Mouse (Mus musculus) forebrain, embryonic 15.5 days (tissue): Measurements from ENCODE around the gene Smg6. TPM values are rescaled to one million over a fixed set of nuclear protein-coding genes. Genes with fewer than 3 reads are reported as not detected.

Experiments
- ATAC-seq: fragments of 200-750 bp; cut with Nextera tagmentation; replicated peaks from 2 replicates; pipeline ENCODE4 v1.8.0; 2017; ENCODE audit warnings: mild to moderate bottlenecking, moderate TSS enrichment, moderate library complexity
- H3K27ac ChIP-seq: fragments of 300-500 bp; sonication (generic); replicated peaks from 2 replicates; pipeline ENCODE4 v1.5.1; 2015; ENCODE audit warnings: mild to moderate bottlenecking, inconsistent platforms
- H3K27me3 ChIP-seq: fragments of 300-500 bp; sonication (generic); 2 replicates; pipeline ENCODE4 v1.6.1; 2015; ENCODE audit warnings: inconsistent platforms
- H3K36me3 ChIP-seq: fragments of 300-500 bp; sonication (generic); 2 replicates; pipeline ENCODE4 v1.6.1; 2015; ENCODE audit warnings: mild to moderate bottlenecking, inconsistent platforms
- H3K4me1 ChIP-seq: fragments of 300-500 bp; sonication (generic); 2 replicates; pipeline ENCODE4 v1.6.1; 2015; ENCODE audit warnings: inconsistent platforms
- H3K4me2 ChIP-seq: fragments of 300-500 bp; sonication (generic); replicated peaks from 2 replicates; pipeline ENCODE4 v1.6.1; 2015; ENCODE audit warnings: mild to moderate bottlenecking, inconsistent platforms
- H3K4me3 ChIP-seq: fragments of 300-500 bp; sonication (generic); 2 replicates; pipeline ENCODE4 v1.5.1; 2015; ENCODE audit warnings: mild to moderate bottlenecking, inconsistent platforms
- H3K9ac ChIP-seq: fragments of 300-500 bp; sonication (generic); replicated peaks from 2 replicates; pipeline ENCODE4 v1.6.1; 2015; ENCODE audit warnings: mild to moderate bottlenecking, inconsistent platforms
- H3K9me3 ChIP-seq: fragments of 300-500 bp; sonication (generic); 2 replicates; pipeline ENCODE4 v1.6.1; 2016; ENCODE audit warnings: inconsistent platforms
- WGBS: fragments of 180-500 bp; shearing (Covaris S2); methylation state at CpG from one replicate; pipeline ENCODE4 v1.1.7; 2015; ENCODE audit warnings: mixed read lengths; 5-methylcytosine and 5-hydroxymethylcytosine counted together
- polyA plus RNA-seq: library from polyadenylated mRNA; unstranded; fragments of >200 nt; fragmentation: Nextera tagmentation; extraction: Ambion mirVana; gene quantifications from 2 replicates; pipeline ENCODE4 v1.2.1, GENCODE M21; 2015

Smg6 gene
- polyA plus RNA-seq, 1 experiment from 2014 or later, result 18.4 TPM

DNA sequence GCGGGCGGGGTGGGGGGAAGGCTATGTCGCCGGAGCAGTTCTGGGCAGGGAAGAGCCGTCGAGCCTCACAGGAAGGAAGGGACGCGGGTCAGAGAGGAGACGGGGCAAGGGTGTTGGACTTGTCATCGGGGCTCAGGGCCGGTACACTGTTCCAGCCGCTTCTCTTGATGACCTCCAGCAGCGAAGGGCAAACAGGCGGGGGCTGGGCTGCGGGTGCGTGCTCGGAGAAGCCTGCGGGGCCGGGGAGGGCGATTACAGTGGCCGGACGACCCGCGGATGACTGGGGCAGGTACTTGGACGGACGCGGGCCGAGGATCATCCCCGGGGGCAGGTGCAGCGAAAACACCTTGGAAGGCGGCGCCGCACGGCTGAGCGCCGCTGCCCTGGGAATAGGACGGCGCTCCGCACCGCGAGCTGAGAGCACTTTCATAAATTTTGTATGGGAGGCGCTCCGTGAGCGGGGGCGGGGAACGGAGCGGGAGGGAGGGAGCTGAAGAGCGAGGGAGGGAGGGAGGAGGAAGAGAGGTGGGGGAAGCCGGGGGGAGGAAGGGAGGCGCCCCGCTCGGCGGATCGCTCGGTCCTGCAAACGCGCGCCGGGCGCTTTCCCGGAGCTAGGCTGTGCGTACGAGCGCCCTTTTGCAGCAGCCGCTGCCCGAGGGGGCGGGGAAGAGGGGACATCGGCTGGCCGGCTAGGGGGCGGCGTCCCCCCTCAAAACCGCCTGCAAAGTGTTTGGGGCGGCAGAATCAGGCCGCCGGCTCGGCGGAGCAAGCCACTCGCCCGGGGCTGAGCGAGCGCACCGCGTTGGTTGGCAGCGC lies 267.8 kb downstream of the Smg6 start, which contains the start of gene Rtn4rl1:
Gene Rtn4rl1, plus strand, starts transcription at position 528 of the 816 bp plus-strand sequence.
- H3K36me3 ChIP-seq, result no peaks in the 10 kb centered on the region
- H3K4me2 ChIP-seq, result peak within 1 kb of the TSS; percentile 59
- no peak for ATAC-seq
- WGBS, result under 1% methylated on average over 74 of the region's 84 CpGs
- H3K27ac ChIP-seq, result no peak within 1 kb of the TSS; the same call in 1 of the 2 replicates
- H3K27me3 ChIP-seq, result peaks cover 54% of the 10 kb centered on the region
- peaks cover 50% of the 10 kb centered on the region for H3K4me1 ChIP-seq
- peak within 1 kb of the TSS; percentile 53 for H3K4me3 ChIP-seq
- H3K9me3 ChIP-seq, result no peaks in the 10 kb centered on the region
- H3K9ac ChIP-seq, result peak within 1 kb of the TSS; percentile 51

DNA sequence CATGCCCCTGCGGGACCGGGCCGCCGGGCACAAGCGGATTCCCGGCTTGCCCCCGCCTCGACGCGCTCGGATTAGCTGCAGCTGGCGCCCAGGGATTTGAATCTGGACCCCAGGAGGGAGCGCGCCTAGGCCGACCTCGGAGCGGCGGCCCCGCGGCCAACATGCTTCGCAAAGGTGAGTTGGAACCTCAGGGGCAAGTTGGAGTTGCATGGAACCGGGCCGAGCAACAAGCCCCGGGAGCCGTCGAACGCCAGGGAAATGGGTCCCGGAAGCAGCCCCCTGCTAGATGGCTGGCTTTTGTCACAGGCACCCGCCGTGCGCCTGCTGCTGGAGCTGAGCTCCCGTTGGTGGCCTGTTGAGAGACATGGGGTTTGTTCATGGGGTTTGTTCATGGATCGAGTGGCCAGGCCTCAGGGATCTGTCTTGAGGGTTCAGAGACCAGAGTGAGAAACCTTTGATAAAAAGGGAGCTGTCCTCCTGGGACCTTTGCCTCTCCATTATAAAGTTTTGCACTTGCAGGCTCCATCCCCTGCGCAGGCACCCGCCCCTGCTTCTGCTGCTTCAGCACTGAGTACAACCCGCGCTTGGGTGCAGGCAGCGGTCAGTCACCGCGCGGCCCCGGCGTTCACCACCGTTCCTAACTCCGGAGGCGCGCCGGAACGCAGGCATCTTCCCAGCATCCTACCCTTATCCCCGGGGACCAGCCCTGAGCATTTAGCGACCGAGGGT lies 268.7 kb downstream of the Smg6 start:
- no peak for ATAC-seq
- WGBS, result under 1% methylated on average over 52 of the region's 52 CpGs
- peak overlapping the region; percentile 53 for H3K4me3 ChIP-seq
- H3K4me1 ChIP-seq, result peaks cover 44% of the 10 kb centered on the region
- peak overlapping the region; percentile 51 for H3K9ac ChIP-seq
- H3K36me3 ChIP-seq, result no peaks in the 10 kb centered on the region
- H3K4me2 ChIP-seq, result peak overlapping the region; percentile 59
- H3K9me3 ChIP-seq, result no peaks in the 10 kb centered on the region
- H3K27ac ChIP-seq, result no peak overlapping the region; the same call in 1 of the 2 replicates
- peaks cover 54% of the 10 kb centered on the region for H3K27me3 ChIP-seq

DNA sequence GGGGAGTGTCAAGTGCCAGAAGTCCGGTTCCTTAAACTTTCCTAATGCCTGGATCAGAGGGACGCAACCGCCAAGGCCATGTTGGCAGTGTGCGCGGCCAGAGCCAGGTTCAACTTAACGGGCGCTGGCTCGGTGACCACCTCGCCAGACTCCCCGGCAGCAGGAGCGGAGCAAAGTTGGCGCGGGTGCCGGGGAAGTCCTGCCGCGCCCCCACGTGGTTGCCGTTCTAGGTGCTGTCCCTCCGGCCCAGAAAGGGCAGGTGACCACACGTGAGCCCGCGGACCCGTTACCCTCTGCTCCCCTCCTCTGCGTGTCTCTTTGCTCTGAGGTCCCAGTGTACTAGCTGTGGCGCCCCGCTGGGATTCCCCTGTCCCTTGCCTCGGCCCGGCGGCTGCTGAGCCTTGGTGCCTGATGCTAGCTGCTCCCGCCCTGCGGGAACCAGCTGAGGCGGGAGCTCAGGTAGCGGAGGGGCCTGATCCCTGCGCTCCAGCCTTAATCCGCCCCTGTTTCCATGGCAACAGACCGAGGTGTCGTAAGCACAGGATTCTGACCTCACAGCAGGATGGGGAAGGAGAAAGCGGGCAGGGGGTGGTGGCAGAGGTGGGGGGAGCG lies 269.3 kb downstream of the Smg6 start:
- no peaks in the 10 kb centered on the region for H3K9me3 ChIP-seq
- peak overlapping the region; percentile 51 for H3K9ac ChIP-seq
- peak overlapping the region; percentile 53 for H3K4me3 ChIP-seq
- ATAC-seq, result no peak
- WGBS, result under 1% methylated on average over 39 of the region's 39 CpGs
- H3K4me2 ChIP-seq, result peak overlapping the region; percentile 59
- no peaks in the 10 kb centered on the region for H3K36me3 ChIP-seq
- H3K27me3 ChIP-seq, result peaks cover 54% of the 10 kb centered on the region
- H3K4me1 ChIP-seq, result peaks cover 38% of the 10 kb centered on the region
- no peak overlapping the region for H3K27ac ChIP-seq

DNA sequence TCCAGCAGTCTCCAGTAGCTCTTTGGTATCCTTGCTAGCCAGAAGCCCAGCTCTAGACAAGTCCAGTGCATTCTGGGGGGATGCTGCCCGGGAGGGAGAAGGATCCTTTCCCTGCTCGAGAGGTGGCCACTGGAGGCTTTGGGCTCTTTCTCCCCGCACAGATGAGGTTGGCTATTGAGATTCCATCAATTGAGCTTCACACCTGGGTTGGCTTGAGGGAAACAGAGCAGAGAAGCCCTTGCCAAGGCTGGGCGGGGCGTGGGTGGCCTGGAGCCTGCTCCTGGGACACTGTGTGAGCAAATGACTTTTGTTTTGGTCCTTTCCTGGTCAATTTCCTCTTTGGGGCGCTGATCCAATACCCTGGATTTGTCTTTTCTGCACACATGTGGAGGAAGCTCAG lies 270.5 kb downstream of the Smg6 start:
- Histone ChIP-seq H3K9ac (no peak overlapping the region), H3K27me3 (peaks cover 54% of the 10 kb centered on the region), H3K9me3 (no peaks in the 10 kb centered on the region), H3K4me2 (0 out of 2 replicates have a peak overlapping the region, but pooled peaks have one; percentile 59), H3K4me3 (0 out of 2 replicates have a peak overlapping the region, but pooled peaks have one; percentile 53), H3K36me3 (no peaks in the 10 kb centered on the region), H3K27ac (no peak overlapping the region), H3K4me1 (peaks cover 29% of the 10 kb centered on the region)
- ATAC-seq, result no peak
- WGBS, result 41% methylated on average over 6 of the region's 6 CpGs

DNA sequence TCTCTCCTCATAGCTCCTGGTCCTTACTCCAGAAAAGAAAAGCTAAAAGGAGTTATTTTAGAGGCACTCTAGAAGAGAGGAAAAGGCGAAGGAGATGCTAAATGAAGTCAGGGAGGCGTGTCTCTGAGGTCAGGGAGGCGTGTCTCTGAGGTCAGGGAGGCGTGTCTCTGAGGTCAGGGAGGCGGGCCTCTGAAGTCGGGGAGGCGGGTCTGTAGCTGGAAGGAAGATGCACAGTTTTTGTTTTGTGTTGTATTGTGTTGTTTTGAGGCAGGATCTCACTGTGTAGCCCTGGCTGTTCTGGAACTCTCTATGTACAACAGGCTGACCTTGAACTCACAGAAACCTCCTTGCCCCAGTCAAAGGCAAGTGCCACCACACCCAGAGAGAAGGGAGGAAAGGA lies 272.3 kb downstream of the Smg6 start:
- no peaks in the 10 kb centered on the region for H3K36me3 ChIP-seq
- H3K27ac ChIP-seq, result no peak overlapping the region
- H3K4me2 ChIP-seq, result no peak overlapping the region
- H3K27me3 ChIP-seq, result peaks cover 45% of the 10 kb centered on the region
- H3K4me1 ChIP-seq, result peaks cover 25% of the 10 kb centered on the region
- WGBS, result 43% methylated on average over 7 of the region's 7 CpGs
- no peak overlapping the region for H3K4me3 ChIP-seq
- H3K9ac ChIP-seq, result no peak overlapping the region
- ATAC-seq, result no peak
- no peaks in the 10 kb centered on the region for H3K9me3 ChIP-seq

DNA sequence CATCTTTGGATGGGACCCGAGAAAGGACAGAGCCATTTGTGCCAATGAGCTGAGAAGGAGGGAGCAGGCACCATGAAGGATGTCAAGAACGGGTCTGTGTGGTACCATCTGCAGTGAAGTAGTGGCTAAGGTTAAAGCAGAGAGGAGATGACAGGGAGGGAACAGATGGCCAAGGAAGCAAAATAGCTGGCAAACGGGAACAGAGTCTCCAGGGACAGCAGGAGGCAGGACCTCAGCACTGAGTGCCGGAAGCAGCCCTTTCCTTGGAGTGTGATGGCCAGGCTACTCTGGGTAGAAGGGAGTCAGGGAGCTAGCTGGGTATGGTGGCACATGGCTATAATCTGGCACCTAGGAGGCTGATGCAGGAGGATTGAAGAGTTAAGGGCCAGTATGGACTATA lies 273.2 kb downstream of the Smg6 start:
- H3K4me1 ChIP-seq, result peaks cover 17% of the 10 kb centered on the region
- 66% methylated on average over 4 of the region's 4 CpGs for WGBS
- H3K9ac ChIP-seq, result no peak overlapping the region
- no peak overlapping the region for H3K4me3 ChIP-seq
- H3K9me3 ChIP-seq, result no peaks in the 10 kb centered on the region
- H3K27me3 ChIP-seq, result peaks cover 39% of the 10 kb centered on the region
- no peak overlapping the region for H3K27ac ChIP-seq
- no peak overlapping the region for H3K4me2 ChIP-seq
- no peak for ATAC-seq
- H3K36me3 ChIP-seq, result no peaks in the 10 kb centered on the region

DNA sequence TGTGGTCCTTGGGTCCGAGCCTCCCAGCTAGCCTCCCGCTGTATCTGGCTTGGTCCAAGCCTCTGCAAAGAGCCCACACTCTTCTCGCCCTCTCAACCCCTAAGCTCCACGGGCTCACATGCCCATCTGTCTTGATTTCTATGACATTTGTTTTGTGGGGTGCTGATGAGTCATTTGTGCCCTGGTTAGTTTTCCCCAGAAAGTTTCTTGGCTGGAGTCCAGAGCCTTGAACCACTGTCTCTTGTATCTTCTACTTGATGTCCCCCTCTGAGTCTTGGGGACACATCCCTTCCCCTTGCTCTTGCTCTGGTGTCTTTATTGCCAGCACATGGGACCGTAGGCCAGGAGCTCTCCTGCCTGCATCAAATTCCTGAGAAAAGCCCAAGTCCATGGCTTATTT lies 274.3 kb downstream of the Smg6 start:
- no peak for ATAC-seq

DNA sequence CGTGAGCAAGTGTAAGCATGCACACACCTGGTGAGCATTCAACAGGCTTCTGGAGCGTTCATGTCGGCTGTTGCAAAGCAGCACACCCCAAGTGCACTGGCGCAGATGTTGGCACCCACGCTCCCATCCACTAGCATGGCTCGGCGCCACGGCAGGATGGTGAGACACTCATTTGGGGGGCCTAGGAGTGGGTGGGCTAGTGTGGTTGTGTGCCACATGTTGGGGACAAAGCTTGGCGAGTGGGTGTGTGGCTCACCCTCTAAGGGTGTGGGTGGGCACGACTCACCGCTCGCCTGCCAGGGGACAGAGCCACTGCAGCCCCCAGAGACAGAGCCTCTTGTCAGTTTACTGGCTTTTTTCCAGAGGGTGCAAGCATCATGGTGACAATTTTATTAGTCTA lies 275.3 kb downstream of the Smg6 start:
- H3K4me2 ChIP-seq, result no peak overlapping the region
- no peak overlapping the region for H3K9ac ChIP-seq
- H3K36me3 ChIP-seq, result no peaks in the 10 kb centered on the region
- 86% methylated on average over 12 of the region's 12 CpGs for WGBS
- peaks cover 18% of the 10 kb centered on the region for H3K27me3 ChIP-seq
- H3K4me3 ChIP-seq, result no peak overlapping the region
- no peaks in the 10 kb centered on the region for H3K4me1 ChIP-seq
- no peaks in the 10 kb centered on the region for H3K9me3 ChIP-seq
- ATAC-seq, result no peak
- no peak overlapping the region for H3K27ac ChIP-seq

More for the DNA sequence above, 274.3 kb downstream of the Smg6 start:
- Histone ChIP-seq H3K9ac (no peak overlapping the region), H3K27me3 (peaks cover 27% of the 10 kb centered on the region), H3K4me1 (peaks cover 5% of the 10 kb centered on the region), H3K4me3 (no peak overlapping the region), H3K4me2 (no peak overlapping the region), H3K27ac (no peak overlapping the region), H3K36me3 (no peaks in the 10 kb centered on the region), H3K9me3 (no peaks in the 10 kb centered on the region)
- WGBS, result 87% methylated on average over 5 of the region's 5 CpGs

DNA sequence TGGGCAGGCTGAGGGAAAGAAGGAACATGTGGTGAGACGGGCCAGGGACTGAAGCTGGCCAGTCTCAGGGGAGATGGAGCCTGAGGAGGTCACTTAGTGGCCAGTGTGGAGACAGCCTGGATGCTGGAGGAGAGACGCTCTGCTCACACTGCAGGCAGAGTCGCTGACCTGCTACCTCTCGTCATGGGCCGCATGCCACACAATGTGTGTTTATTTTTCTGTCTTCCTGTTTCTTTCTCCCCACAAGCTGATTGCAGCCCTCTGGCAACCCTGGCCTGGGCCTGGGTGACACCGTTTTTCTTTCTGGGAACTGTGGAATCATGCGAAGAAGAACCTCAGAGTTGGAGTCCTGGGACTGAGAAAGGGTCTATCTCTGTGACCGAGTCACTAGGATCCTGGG lies 276.1 kb downstream of the Smg6 start:
- 80% methylated on average over 8 of the region's 8 CpGs for WGBS

DNA sequence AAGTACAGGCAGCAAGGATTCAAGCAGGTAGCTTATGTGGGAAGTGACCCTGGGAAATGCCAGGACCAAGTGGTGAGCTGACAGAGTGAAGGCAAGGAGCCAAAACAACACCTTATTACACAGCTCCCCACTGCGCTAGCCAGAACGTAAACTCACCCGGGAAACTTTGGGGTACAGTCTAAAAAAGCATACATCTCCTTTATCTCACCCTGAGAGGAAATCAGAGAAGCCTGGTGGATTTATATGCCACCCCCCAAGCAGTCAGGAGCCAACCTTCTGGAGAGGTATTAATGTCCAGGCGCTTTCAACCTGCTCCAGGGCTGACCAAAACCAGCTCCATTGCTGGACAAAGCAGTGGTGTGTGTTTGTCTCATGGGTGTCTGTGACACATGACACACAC lies 278.3 kb downstream of the Smg6 start:
- no peak overlapping the region for H3K4me2 ChIP-seq
- 78% methylated on average over 4 of the region's 4 CpGs for WGBS
- no peaks in the 10 kb centered on the region; the same call in 1 of the 2 replicates for H3K27me3 ChIP-seq
- no peak for ATAC-seq
- H3K27ac ChIP-seq, result no peak overlapping the region
- no peaks in the 10 kb centered on the region for H3K9me3 ChIP-seq
- no peak overlapping the region for H3K4me3 ChIP-seq
- H3K4me1 ChIP-seq, result no peaks in the 10 kb centered on the region
- H3K9ac ChIP-seq, result no peak overlapping the region
- no peaks in the 10 kb centered on the region for H3K36me3 ChIP-seq

More for the DNA sequence above, 276.1 kb downstream of the Smg6 start:
- H3K27ac ChIP-seq, result no peak overlapping the region
- no peak overlapping the region for H3K4me2 ChIP-seq
- H3K36me3 ChIP-seq, result no peaks in the 10 kb centered on the region
- H3K9ac ChIP-seq, result no peak overlapping the region
- ATAC-seq, result no peak
- H3K4me1 ChIP-seq, result no peaks in the 10 kb centered on the region
- no peaks in the 10 kb centered on the region for H3K9me3 ChIP-seq
- H3K27me3 ChIP-seq, result peaks cover 10% of the 10 kb centered on the region
- H3K4me3 ChIP-seq, result no peak overlapping the region

DNA sequence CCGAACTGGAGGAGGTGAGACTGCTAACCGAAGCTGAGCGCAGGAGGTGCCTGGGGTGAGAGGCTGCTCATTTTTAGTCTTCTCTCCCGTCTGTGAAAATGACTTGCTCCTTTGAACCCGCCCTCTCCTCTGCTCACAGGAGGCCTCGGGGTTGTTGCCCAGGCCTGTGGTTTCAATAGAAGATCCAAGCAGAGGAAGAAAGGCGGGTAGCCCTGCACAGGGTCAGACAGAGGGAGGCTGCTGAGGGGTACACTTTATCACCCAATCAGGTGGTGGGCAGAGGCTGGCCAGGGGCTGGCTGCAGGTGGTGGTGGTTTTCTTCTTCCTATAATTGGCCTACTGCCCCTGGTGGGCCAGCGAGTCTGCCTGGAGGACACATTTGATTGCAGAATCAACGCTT lies 278.8 kb downstream of the Smg6 start:
- WGBS, result 35% methylated on average over 9 of the region's 9 CpGs
- Histone ChIP-seq H3K27ac (no peak overlapping the region), H3K4me2 (no peak overlapping the region), H3K36me3 (no peaks in the 10 kb centered on the region), H3K9me3 (no peaks in the 10 kb centered on the region), H3K27me3 (no peaks in the 10 kb centered on the region; the same call in 1 of the 2 replicates), H3K4me3 (no peak overlapping the region), H3K9ac (no peak overlapping the region), H3K4me1 (no peaks in the 10 kb centered on the region)
- ATAC-seq, result no peak

DNA sequence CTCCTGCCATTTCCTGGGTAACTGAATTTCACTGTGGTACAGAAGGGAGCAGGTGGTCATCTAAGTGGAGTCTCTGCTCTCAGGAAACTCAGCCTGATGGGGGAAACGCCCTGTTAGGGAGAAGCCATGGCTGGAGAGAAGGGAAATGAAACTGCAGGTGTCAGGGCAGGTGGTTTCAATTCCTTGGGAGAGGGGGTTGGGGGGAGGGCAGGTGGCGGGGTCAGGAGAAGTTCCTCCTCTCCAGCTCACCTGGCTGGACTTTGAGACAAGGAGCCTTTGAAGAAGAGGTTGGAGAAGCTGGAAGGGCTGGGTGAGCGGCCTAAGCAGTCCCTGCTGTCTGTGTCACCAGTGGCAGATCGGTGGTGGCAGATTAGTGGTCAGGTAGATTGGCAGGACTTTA lies 280.7 kb downstream of the Smg6 start:
- Histone ChIP-seq H3K27ac (no peak overlapping the region), H3K9ac (no peak overlapping the region), H3K27me3 (no peaks in the 10 kb centered on the region; the same call in 1 of the 2 replicates), H3K4me2 (no peak overlapping the region), H3K4me3 (no peak overlapping the region), H3K4me1 (no peaks in the 10 kb centered on the region), H3K36me3 (no peaks in the 10 kb centered on the region), H3K9me3 (no peaks in the 10 kb centered on the region)
- ATAC-seq, result no peak
- 84% methylated on average over 4 of the region's 4 CpGs for WGBS
